Mouse (Mus musculus): ENCODE results near the gene Prkar1b. TPM values are rescaled to one million over a fixed set of nuclear protein-coding genes. Genes with fewer than 3 reads are reported as not detected.

Prkar1b gene
- polyA plus RNA-seq, 1 experiment from 2014 or later: 50.4 TPM

GRCm38 (mm10) chr5:138974911-138975485 lies 174.8 kb downstream of the Prkar1b start:
- no peak for ATAC-seq (ENCODE audit: low FRiP score, low read depth)
- 86% methylated on average over 8 of the region's 8 CpGs for WGBS
- Histone ChIP-seq H3K27ac (replicated peaks) (no peak overlapping the region), H3K4me2 (replicated peaks) (no peak overlapping the region), H3K4me3 (no peak overlapping the region), H3K27me3 (no peaks in the 10 kb centered on the region), H3K9me3 (no peaks in the 10 kb centered on the region), H3K36me3 (no peaks in the 10 kb centered on the region), H3K9ac (replicated peaks) (no peak overlapping the region), H3K4me1 (no peaks in the 10 kb centered on the region)

DNA sequence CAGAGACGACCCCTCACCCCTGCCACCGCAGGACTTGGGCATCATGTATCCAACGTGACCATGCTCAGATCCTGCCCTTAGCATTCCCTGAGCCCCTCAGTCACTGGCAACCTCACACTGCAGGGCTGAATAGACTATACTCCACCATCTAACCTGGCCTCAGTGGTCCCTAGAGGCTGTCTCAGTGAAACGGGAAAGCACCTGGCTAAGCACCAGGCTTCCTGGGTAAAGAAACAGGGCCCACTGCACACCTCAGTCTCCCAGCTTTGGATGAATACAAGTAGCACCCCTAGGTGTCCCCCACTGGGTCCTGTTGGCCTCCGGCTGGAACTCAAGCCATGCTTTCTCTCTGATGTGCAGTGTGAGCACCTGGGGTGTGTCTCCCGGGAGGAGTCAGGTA lies 176.3 kb downstream of the Prkar1b start:
- Histone ChIP-seq H3K4me3 (no peak overlapping the region), H3K27ac (replicated peaks) (no peak overlapping the region), H3K27me3 (no peaks in the 10 kb centered on the region), H3K4me1 (no peaks in the 10 kb centered on the region), H3K36me3 (no peaks in the 10 kb centered on the region), H3K4me2 (replicated peaks) (no peak overlapping the region), H3K9ac (replicated peaks) (no peak overlapping the region), H3K9me3 (no peaks in the 10 kb centered on the region)
- no peak for ATAC-seq (ENCODE audit: low FRiP score, low read depth)
- 86% methylated on average over 6 of the region's 6 CpGs for WGBS

DNA sequence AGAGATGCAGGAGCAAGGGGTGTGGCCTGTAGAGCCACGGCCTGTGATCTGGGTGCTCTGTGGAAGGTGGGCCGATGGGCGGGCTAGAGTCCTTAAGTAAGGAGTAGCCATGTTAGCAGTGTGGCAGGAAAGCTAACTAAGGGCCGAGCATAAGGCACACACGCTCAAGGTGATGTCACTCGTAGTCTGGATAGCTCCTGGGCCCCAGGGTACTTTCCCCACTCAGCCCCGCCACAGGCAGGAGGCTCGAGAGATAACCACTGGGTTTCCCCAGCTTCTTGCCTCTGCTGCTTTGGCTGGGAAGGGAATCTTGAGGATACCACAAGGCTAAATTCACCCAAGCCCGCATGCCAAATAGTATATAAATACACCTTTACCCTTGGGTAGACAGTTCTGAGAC lies 178.4 kb downstream of the Prkar1b start:
- Histone ChIP-seq H3K27me3 (no peaks in the 10 kb centered on the region), H3K36me3 (no peaks in the 10 kb centered on the region), H3K4me1 (no peaks in the 10 kb centered on the region), H3K27ac (replicated peaks) (no peak overlapping the region), H3K4me3 (no peak overlapping the region), H3K9me3 (no peaks in the 10 kb centered on the region), H3K4me2 (replicated peaks) (no peak overlapping the region), H3K9ac (replicated peaks) (no peak overlapping the region)
- no peak for ATAC-seq (ENCODE audit: low FRiP score, low read depth)
- 74% methylated on average over 9 of the region's 9 CpGs for WGBS

- Histone ChIP-seq H3K27ac (replicated peaks) (no peak overlapping the region), H3K9ac (replicated peaks) (no peak overlapping the region), H3K9me3 (no peaks in the 10 kb centered on the region), H3K4me3 (no peak overlapping the region), H3K4me1 (0 out of 2 replicates have a peak, but pooled peaks cover 3% of the 10 kb centered on the region), H3K4me2 (replicated peaks) (no peak overlapping the region), H3K36me3 (no peaks in the 10 kb centered on the region), H3K27me3 (no peaks in the 10 kb centered on the region)
- WGBS: 73% methylated on average over 7 of the region's 7 CpGs
- no peak for ATAC-seq (ENCODE audit: low FRiP score, low read depth)
Observed at GRCm38 (mm10) chr5:138970056-138970490, 179.7 kb downstream of the Prkar1b start.

Other genes with a start within 250 kb of the Prkar1b start
- gene Pdgfa, start 152.6 kb downstream of the Prkar1b start, polyA plus RNA-seq (2016; fragmentation: Nextera tagmentation; extraction: Ambion mirVana): 4.9 and 5.3 TPM in 2 replicates
- 6.7 and 6.9 TPM in 2 replicates for gene Dnaaf5, start 222 bp upstream of the Prkar1b start, polyA plus RNA-seq (2016; fragmentation: Nextera tagmentation; extraction: Ambion mirVana)
- gene Sun1, start 50.6 kb upstream of the Prkar1b start, polyA plus RNA-seq (2016; fragmentation: Nextera tagmentation; extraction: Ambion mirVana): 48.1 and 53.1 TPM in 2 replicates
- 130 and 132 TPM in 2 replicates for gene Get4, start 102.3 kb upstream of the Prkar1b start, polyA plus RNA-seq (2016; fragmentation: Nextera tagmentation; extraction: Ambion mirVana)
- 4.5 and 4.7 TPM in 2 replicates for gene Adap1, start 175.6 kb upstream of the Prkar1b start, polyA plus RNA-seq (2016; fragmentation: Nextera tagmentation; extraction: Ambion mirVana)
- 121 and 125 TPM in 2 replicates for gene Cox19, start 201.4 kb upstream of the Prkar1b start, polyA plus RNA-seq (2016; fragmentation: Nextera tagmentation; extraction: Ambion mirVana)
- 0.20 and 0.64 TPM in 2 replicates for gene Cyp2w1, start 202.6 kb upstream of the Prkar1b start, polyA plus RNA-seq (2016; fragmentation: Nextera tagmentation; extraction: Ambion mirVana)
- gene Gpr146, start 227.7 kb upstream of the Prkar1b start, polyA plus RNA-seq (2016; fragmentation: Nextera tagmentation; extraction: Ambion mirVana): 1.8 and 2.6 TPM in 2 replicates

Measured in midbrain, embryonic 12.5 days (tissue).